Mouse (Mus musculus): ENCODE measurements around the gene Inpp5f. TPM values are rescaled to one million over a fixed set of nuclear protein-coding genes. Genes with fewer than 3 reads are reported as not detected.

Inpp5f gene
- total and polyA plus RNA-seq, 3 experiments = 9.5 to 14.3 TPM; not detected in 1

DNA sequence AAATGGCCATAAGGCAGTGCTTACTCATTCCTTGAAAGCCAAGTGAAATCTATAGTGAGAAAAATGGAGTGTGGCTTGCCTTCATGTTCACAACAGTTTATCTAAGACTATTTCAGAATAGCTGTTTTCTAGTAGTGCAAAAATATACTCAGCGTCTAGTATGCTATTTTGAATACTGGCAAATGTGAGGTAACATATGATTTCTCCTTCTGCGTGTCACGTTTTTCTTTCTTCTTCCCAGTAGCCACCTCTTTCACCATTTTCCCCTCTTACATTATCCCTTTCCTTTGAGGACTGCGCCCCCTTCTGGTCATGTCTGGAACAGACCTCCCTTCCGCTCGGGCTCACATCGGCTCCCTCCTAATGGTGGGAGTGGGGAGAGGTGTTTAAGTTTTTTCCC is 78.9 kb downstream of the Inpp5f start:
- Histone ChIP-seq H3K9ac (ENCODE audit: control insufficient read depth, low read depth, low read length, poor library complexity, severe bottlenecking) (peak overlapping the region; percentile 44), H3K4me3 (ENCODE audit: control insufficient read depth in 1 of 2, insufficient read depth in 1 of 2, low read depth in 2 of 2, low read length in 2 of 2) (no peak overlapping the region), H3K27me3 (ENCODE audit: control insufficient read depth in 1 of 2, insufficient read depth in 2 of 2, low read length in 2 of 2) (no peaks in the 10 kb centered on the region), H3K4me1 (ENCODE audit: control insufficient read depth in 1 of 2, insufficient read depth in 2 of 2, low read length in 2 of 2) (no peaks in the 10 kb centered on the region), H3K79me2 (ENCODE audit: control insufficient read depth, insufficient read depth, low read length, poor library complexity) (no peaks in the 10 kb centered on the region), H3K27ac (ENCODE audit: control insufficient read depth, low read depth, low read length) (no peak overlapping the region), H3K36me3 (ENCODE audit: control insufficient read depth in 1 of 2, insufficient read depth in 2 of 2, low read length in 2 of 2) (peaks cover 0 to 1% of the 10 kb centered on the region in 2 experiments; a peak in 2 of 4 replicates), H3K9me3 (replicated peaks; ENCODE audit: insufficient read depth, low read length) (no peaks in the 10 kb centered on the region)
- peak; percentile 87 for DNase-seq (ENCODE audit: low read depth, low spot score)
- TF ChIP-seq GABPA (IDR thresholded peaks at IDR 0.05; ENCODE audit: low read depth, low read length) (no peak), SIN3A (IDR thresholded peaks at IDR 0.05; ENCODE audit: low read length) (peak; percentile 74), MXI1 (IDR thresholded peaks at IDR 0.05; ENCODE audit: low read depth, low read length) (peak; percentile 83), ZKSCAN1 (IDR thresholded peaks at IDR 0.05; ENCODE audit: low read depth, low read length) (no peak), MAZ (IDR thresholded peaks at IDR 0.05; ENCODE audit: low read depth, low read length) (peak; percentile 27; the same call in 1 of the 2 replicates), MEF2A (IDR thresholded peaks at IDR 0.05; ENCODE audit: extremely low read depth, insufficient replicate concordance, low read depth, low read length, poor library complexity, severe bottlenecking) (no peak), KAT2A (conservative IDR thresholded peaks at IDR 0.05; ENCODE audit: low read depth, low read length) (no peak), USF2 (IDR thresholded peaks at IDR 0.05; ENCODE audit: borderline replicate concordance in 1 of 2, insufficient read depth in 1 of 2, low read depth in 1 of 2, low read length in 2 of 2) (no peak), NELFE (IDR thresholded peaks at IDR 0.05; ENCODE audit: low read depth, low read length) (no peak), RCOR1 (IDR thresholded peaks at IDR 0.05; ENCODE audit: low read depth, low read length) (no peak), BHLHE40 (IDR thresholded peaks at IDR 0.05; ENCODE audit: borderline replicate concordance, low read depth, low read length) (peak; percentile 92), MYC (IDR thresholded peaks at IDR 0.05; ENCODE audit: low read depth, low read length) (peak; percentile 92; the same call in 1 of the 2 replicates), ZC3H11A (IDR thresholded peaks at IDR 0.05; ENCODE audit: low read depth, low read length) (peak; percentile 97), E2F4 (IDR thresholded peaks at IDR 0.05; ENCODE audit: borderline replicate concordance, low read depth, low read length) (no peak), RAD21 (IDR thresholded peaks at IDR 0.05; ENCODE audit: low read depth, low read length) (peak; percentile 99), POLR2AphosphoS2 (IDR thresholded peaks at IDR 0.05; ENCODE audit: low read length) (no peak), CHD2 (IDR thresholded peaks at IDR 0.05; ENCODE audit: low read length) (no peak), SMC3 (IDR thresholded peaks at IDR 0.05; ENCODE audit: low read depth, low read length) (peak; percentile 96), ZMIZ1 (IDR thresholded peaks at IDR 0.05; ENCODE audit: low read depth, low read length) (peak; percentile 20; the same call in 1 of the 2 replicates), TCF12 (IDR thresholded peaks at IDR 0.05; ENCODE audit: low read depth, low read length) (no peak), GATA1 (IDR thresholded peaks at IDR 0.05; ENCODE audit: low read depth, low read length) (no peak), MAX (IDR thresholded peaks at IDR 0.05; ENCODE audit: low read length) (peak; percentile 61), POLR2A (IDR thresholded peaks at IDR 0.05; ENCODE audit: control insufficient read depth in 1 of 2, insufficient read depth in 1 of 2, low read depth in 1 of 2, low read length in 2 of 2, poor library complexity in 1 of 2) (no peak; a peak in 1 of 4 replicates), EP300 (IDR thresholded peaks at IDR 0.05; ENCODE audit: low read depth in 1 of 2, low read length in 2 of 2) (no peak), CTCF (IDR thresholded peaks at IDR 0.05 in 2 of 3, conservative IDR thresholded peaks at IDR 0.05 in 1 of 3; ENCODE audit: control insufficient read depth in 1 of 3, insufficient read depth in 1 of 3, low read depth in 2 of 3, low read length in 3 of 3, poor library complexity in 1 of 3, severe bottlenecking in 1 of 3) (peak; percentile 80 to 97 (median 90)), TBP (IDR thresholded peaks at IDR 0.05; ENCODE audit: low read depth, low read length) (no peak), MYB (IDR thresholded peaks at IDR 0.05; ENCODE audit: low read depth, low read length) (no peak), POLR2AphosphoS5 (IDR thresholded peaks at IDR 0.05; ENCODE audit: borderline replicate concordance, low read depth, low read length) (no peak), UBTF (IDR thresholded peaks at IDR 0.05; ENCODE audit: borderline replicate concordance, insufficient read depth, low read depth, low read length) (no peak)
